Mouse (Mus musculus) left cerebral cortex, postnatal 25 days (tissue): ENCODE data around the gene Copg1. TPM values are rescaled to one million over a fixed set of nuclear protein-coding genes. Genes with fewer than 3 reads are reported as not detected.

Experiments
- DNase-seq, 2 experiments: peaks; one replicate each; pipeline ENCODE4 v3.0.0; 2022; ENCODE audit warnings: low spot score in 2 of 2, mixed read lengths in 1 of 2
- intact Hi-C: fragments of 180-260 bp; cut with DNase I; formaldehyde crosslinking; loops from one replicate; pipeline ENCODE4 v1.15.1; 2025
- total RNA-seq, 2 experiments: library from RNA; stranded (reverse); gene quantifications; 2 replicates each; pipeline ENCODE4 v1.2.3; 2021

The Copg1 gene
- total RNA-seq, 2 experiments from 2014 or later, result 212 to 218 TPM

- intact Hi-C loops, result no loop called here
- DNase-seq, result no peak
Measured at GRCm38 (mm10) chr6:87873104-87873503, 14.5 kb upstream of the Copg1 start.

GRCm38 (mm10) chr6:87873963-87874362 lies 13.7 kb upstream of the Copg1 start:
- intact Hi-C loops, result no loop called here
- no peak for DNase-seq

- intact Hi-C loops, result no loop called here
- DNase-seq, result peak in 1 of 2 experiments; percentile 53
Measured at GRCm38 (mm10) chr6:87875083-87875482, 12.5 kb upstream of the Copg1 start.

GRCm38 (mm10) chr6:87875562-87875961 lies 12.1 kb upstream of the Copg1 start:
- intact Hi-C loops, result no loop called here
- DNase-seq, result no peak

- DNase-seq, result no peak
- intact Hi-C loops, result no loop called here
Measured at GRCm38 (mm10) chr6:87876068-87876643, 11.5 kb upstream of the Copg1 start.

- intact Hi-C loops, result no loop called here
- no peak for DNase-seq
Measured at GRCm38 (mm10) chr6:87879010-87879409, 8.6 kb upstream of the Copg1 start.

- DNase-seq, result no peak
- intact Hi-C loops, result no loop called here
Measured at GRCm38 (mm10) chr6:87879628-87880027, 8.0 kb upstream of the Copg1 start.

- intact Hi-C loops, result no loop called here
- no peak for DNase-seq
Measured at GRCm38 (mm10) chr6:87882221-87882620, 5.4 kb upstream of the Copg1 start.

GRCm38 (mm10) chr6:87882816-87883215 lies 4.8 kb upstream of the Copg1 start:
- peak; percentile 82 to 96 for DNase-seq
- intact Hi-C loops, result no loop called here

GRCm38 (mm10) chr6:87886721-87887120 lies 893 bp upstream of the Copg1 start:
- intact Hi-C loops, result loop anchor here (1.0 to 2.0 kb wide), 2 partner anchors 35 to 48 kb away; partner anchors contain the start of genes Cnbp and Isy1
- no peak for DNase-seq

- no peak for DNase-seq
- intact Hi-C loops, result no loop called here
Measured at GRCm38 (mm10) chr6:87893931-87894330, 6.3 kb downstream of the Copg1 start.

GRCm38 (mm10) chr6:87898028-87898427 lies 10.4 kb downstream of the Copg1 start:
- no peak for DNase-seq
- intact Hi-C loops, result no loop called here

- no peak for DNase-seq
Measured at GRCm38 (mm10) chr6:87906632-87907031, 19.0 kb downstream of the Copg1 start.

GRCm38 (mm10) chr6:87909181-87909580 lies 21.6 kb downstream of the Copg1 start:
- DNase-seq, result no peak
- intact Hi-C loops, result no loop called here

More at GRCm38 (mm10) chr6:87906632-87907031, 19.0 kb downstream of the Copg1 start:
- intact Hi-C loops, result no loop called here

GRCm38 (mm10) chr6:87911559-87911958 lies 23.9 kb downstream of the Copg1 start:
- intact Hi-C loops, result loop anchor here (5.0 to 10.0 kb wide), 4 partner anchors 71 to 186 kb away; partner anchors contain the start of gene H1fx
- no peak for DNase-seq

- intact Hi-C loops, result loop anchor here (5.0 to 10.0 kb wide), 4 partner anchors 69 to 184 kb away; partner anchors contain the start of gene H1fx
- peak; percentile 56 to 67 for DNase-seq
Measured at GRCm38 (mm10) chr6:87913661-87914325, 26.2 kb downstream of the Copg1 start, which contains the start of gene Hmces. Hmces (plus strand) TSS chr6:87913935.

- DNase-seq, result peak; percentile 31 to 42
- intact Hi-C loops, result loop anchor here (5.0 to 10.0 kb wide), 4 partner anchors 68 to 183 kb away; partner anchors contain the start of gene H1fx
Measured at GRCm38 (mm10) chr6:87914326-87915102, 26.9 kb downstream of the Copg1 start.

- no peak for DNase-seq
- intact Hi-C loops, result loop anchor here (10.0 kb wide), 1 partner anchor 159 kb away; no protein-coding TSS in a partner anchor
Measured at GRCm38 (mm10) chr6:87915939-87916338, 28.3 kb downstream of the Copg1 start.

- intact Hi-C loops, result no loop called here
- DNase-seq, result no peak
Measured at GRCm38 (mm10) chr6:87921201-87921600, 33.6 kb downstream of the Copg1 start.

GRCm38 (mm10) chr6:87923624-87924023 lies 36.0 kb downstream of the Copg1 start:
- DNase-seq, result no peak
- intact Hi-C loops, result no loop called here
